Mouse (Mus musculus): ENCODE data around the gene Foxs1.

The Foxs1 gene

GRCm38 (mm10) chr2:152903586-152903985 lies 29.4 kb downstream of the Foxs1 start:
- DNase-seq (ENCODE audit: low spot score): no peak

- DNase-seq (ENCODE audit: low spot score): no peak
Observed at GRCm38 (mm10) chr2:152902658-152903057, 30.4 kb downstream of the Foxs1 start.

- no peak for DNase-seq (ENCODE audit: low spot score)
Observed at GRCm38 (mm10) chr2:152901296-152901695, 31.7 kb downstream of the Foxs1 start.

GRCm38 (mm10) chr2:152899011-152899410 lies 34.0 kb downstream of the Foxs1 start:
- no peak for DNase-seq (ENCODE audit: low spot score)

- no peak for DNase-seq (ENCODE audit: low spot score)
Observed at GRCm38 (mm10) chr2:152896926-152897325, 36.1 kb downstream of the Foxs1 start.

GRCm38 (mm10) chr2:152895834-152896233 lies 37.2 kb downstream of the Foxs1 start:
- no peak for DNase-seq (ENCODE audit: low spot score)

GRCm38 (mm10) chr2:152888774-152889173 lies 44.2 kb downstream of the Foxs1 start:
- DNase-seq (ENCODE audit: low spot score): no peak

GRCm38 (mm10) chr2:152887230-152887629 lies 45.8 kb downstream of the Foxs1 start:
- DNase-seq (ENCODE audit: low spot score): no peak

GRCm38 (mm10) chr2:152884101-152884645 lies 48.8 kb downstream of the Foxs1 start:
- DNase-seq (ENCODE audit: low spot score): no peak

Measured in ovary, postnatal 36 days (tissue).